In genomic region chr4:154964581-154965235, GRCm38 (mm10) we compare ENCODE assay signal across 8 mouse cellular contexts. TPM values are rescaled to one million over a fixed set of nuclear protein-coding genes. Genes with fewer than 3 reads are reported as not detected.
DNase-seq lines count a peak whose midpoint lies in the region; ATAC-seq lines count a peak whose summit lies in the region.

No protein-coding gene starts in this region.

- ATAC-seq in erythroid progenitor cell, adult 5-6 weeks (replicated peaks; ENCODE audit: low FRiP score, poor library complexity, severe bottlenecking): peak; percentile 67
- ATAC-seq in limb, embryonic 13.5 days (ENCODE audit: low FRiP score, low read depth): no peak
- ATAC-seq in neural tube, embryonic 14.5 days (ENCODE audit: low read depth): no peak

- peak; percentile 53 to 56 for DNase-seq in cerebellum, postnatal 10 days
- no peak for DNase-seq in cerebellum, postnatal 4 days (ENCODE audit: low spot score in 2 of 2)
- peak; percentile 30 to 51 for DNase-seq in CD8-positive naive resting alpha-beta T cell, adult 2 months (ENCODE audit: low read depth in 2 of 2, low spot score in 2 of 2)
- no peak for DNase-seq in yolk sac, embryonic 10.5 days (ENCODE audit: low spot score)
- DNase-seq in adrenal gland, adult 18-20 months (ENCODE audit: low spot score in 2 of 2): no peak

- 2% methylated on average over 35 of the region's 36 CpGs for WGBS in limb, embryonic 13.5 days
- WGBS in neural tube, embryonic 14.5 days: 0% methylated on average over 21 of the region's 36 CpGs

- peaks cover 38% of the 10 kb centered on the region for H3K27me3 ChIP-seq in limb, embryonic 13.5 days
- peaks cover 8% of the 10 kb centered on the region; the same call in 1 of the 2 replicates for H3K27me3 ChIP-seq in neural tube, embryonic 14.5 days (ENCODE audit: control insufficient read depth, insufficient read depth, low read length)

- peak overlapping the region; percentile 91 for H3K9ac ChIP-seq in limb, embryonic 13.5 days
- H3K9ac ChIP-seq in neural tube, embryonic 14.5 days (replicated peaks; ENCODE audit: low read depth, low read length): peak overlapping the region; percentile 85

- peak overlapping the region; percentile 77 for H3K4me2 ChIP-seq in limb, embryonic 13.5 days (replicated peaks)
- peak overlapping the region; percentile 84 for H3K4me2 ChIP-seq in neural tube, embryonic 14.5 days (ENCODE audit: low read depth, low read length)

- H3K4me1 ChIP-seq in limb, embryonic 13.5 days: peaks cover 57% of the 10 kb centered on the region
- peaks cover 42% of the 10 kb centered on the region for H3K4me1 ChIP-seq in neural tube, embryonic 14.5 days (ENCODE audit: control insufficient read depth, insufficient read depth, low read length)

- H3K36me3 ChIP-seq in limb, embryonic 13.5 days: peaks cover 23% of the 10 kb centered on the region
- peaks cover 8% of the 10 kb centered on the region; the same call in 1 of the 2 replicates for H3K36me3 ChIP-seq in neural tube, embryonic 14.5 days (ENCODE audit: control insufficient read depth, insufficient read depth, low read length)

- peak overlapping the region; percentile 83 for H3K27ac ChIP-seq in limb, embryonic 13.5 days
- peak overlapping the region; percentile 95 for H3K27ac ChIP-seq in neural tube, embryonic 14.5 days (ENCODE audit: low read depth, low read length)

- H3K4me3 ChIP-seq in limb, embryonic 13.5 days: peak overlapping the region; percentile 86
- peak overlapping the region; percentile 73 for H3K4me3 ChIP-seq in neural tube, embryonic 14.5 days (ENCODE audit: low read depth, low read length)

- no peaks in the 10 kb centered on the region for H3K9me3 ChIP-seq in limb, embryonic 13.5 days
- no peaks in the 10 kb centered on the region for H3K9me3 ChIP-seq in neural tube, embryonic 14.5 days (ENCODE audit: control insufficient read depth, low read length)

RNA-seq across cellular contexts. Expression of gene Pank4, which starts 0.8 kb away (rescaled TPM):
- 61.3 and 78.0 TPM in 2 replicates for total RNA-seq in erythroid progenitor cell, adult 5-6 weeks (2015; ENCODE audit: low replicate concordance)
- total RNA-seq in erythroid progenitor cell, adult 5-6 weeks (2017; ENCODE audit: low replicate concordance): 40.0 and 50.1 TPM in 2 replicates
- polyA plus RNA-seq in limb, embryonic 13.5 days (2015; fragmentation: Nextera tagmentation; extraction: Ambion mirVana): 46.0 and 48.2 TPM in 2 replicates
- polyA plus RNA-seq in neural tube, embryonic 14.5 days (2014; fragmentation: Nextera tagmentation; extraction: Ambion mirVana): 36.1 and 37.3 TPM in 2 replicates
- total RNA-seq in adrenal gland, adult 18-20 months (2021): 10 to 100 TPM; 28.3 to 31.9 TPM

RNA-seq across cellular contexts. Expression of gene Hes5, which starts 4.0 kb away (rescaled TPM):
- not detected in 2 replicates for total RNA-seq in erythroid progenitor cell, adult 5-6 weeks (2015; ENCODE audit: low replicate concordance)
- total RNA-seq in erythroid progenitor cell, adult 5-6 weeks (2017; ENCODE audit: low replicate concordance): not detected in 2 replicates
- 0.94 and 2.3 TPM in 2 replicates for polyA plus RNA-seq in limb, embryonic 13.5 days (2015; fragmentation: Nextera tagmentation; extraction: Ambion mirVana)
- polyA plus RNA-seq in neural tube, embryonic 14.5 days (2014; fragmentation: Nextera tagmentation; extraction: Ambion mirVana): 40.9 and 60.1 TPM in 2 replicates
- total RNA-seq in adrenal gland, adult 18-20 months (2021): not detected

RNA-seq across cellular contexts. Expression of gene Tnfrsf14, which starts 36.3 kb away (rescaled TPM):
- total RNA-seq in erythroid progenitor cell, adult 5-6 weeks (2015; ENCODE audit: low replicate concordance): 845 and 899 TPM in 2 replicates
- 775 and 1,097 TPM in 2 replicates for total RNA-seq in erythroid progenitor cell, adult 5-6 weeks (2017; ENCODE audit: low replicate concordance)
- polyA plus RNA-seq in limb, embryonic 13.5 days (2015; fragmentation: Nextera tagmentation; extraction: Ambion mirVana): 1.2 and 1.8 TPM in 2 replicates
- polyA plus RNA-seq in neural tube, embryonic 14.5 days (2014; fragmentation: Nextera tagmentation; extraction: Ambion mirVana): not detected in 2 replicates
- 1 to 10 TPM; 6.4 to 8.4 TPM for total RNA-seq in adrenal gland, adult 18-20 months (2021)

Comparison
In these comparisons a context has a peak if more than half of its experiments do, and no peak if none do; other contexts are left out.
1. DNase-seq: peak in cerebellum, postnatal 10 days (2 of 2) and CD8-positive naive resting alpha-beta T cell, adult 2 months (2 of 2); none in cerebellum, postnatal 4 days (0 of 2), yolk sac, embryonic 10.5 days (single experiment) and adrenal gland, adult 18-20 months (0 of 2).
2. RNA of gene Tnfrsf14, which starts 36.3 kb away (total RNA-seq): 775 to 1,097 TPM in erythroid progenitor cell, adult 5-6 weeks; 6.4 to 8.4 TPM in adrenal gland, adult 18-20 months; every median in the first group is over 10 times any median in the second.